Mouse (Mus musculus) E14TG2a.4 (cell line): ENCODE results near the gene Dab2.

ENCODE experiments used
- CTCF ChIP-seq: conservative IDR thresholded peaks from 2 replicates; pipeline ENCODE4 v1.5.1; 2014; ENCODE audit warnings: low read length
- NANOG ChIP-seq: IDR thresholded peaks from 2 replicates; pipeline ENCODE4 v1.6.1; 2014; ENCODE audit warnings: borderline replicate concordance, low read length, mixed read lengths
- POU5F1 ChIP-seq: IDR thresholded peaks from 2 replicates; pipeline ENCODE4 v1.6.1; 2014; ENCODE audit warnings: low read length, borderline replicate concordance

- TF ChIP-seq CTCF: no peak
- no peak for TF ChIP-seq NANOG
- TF ChIP-seq POU5F1: no peak
Observed at GRCm38 (mm10) chr15:6469384-6469783, 169.8 kb downstream of the Dab2 start.
